Mouse (Mus musculus) layer of hippocampus, adult 11-12 months (tissue): Measurements from ENCODE around the gene Tmem135.
"Not testable (repeated sequence)": the region's sequence is repeated elsewhere in the genome, so short reads cannot be mapped to it uniquely, and the experiment has no call there.

ENCODE experiments used
- DNase-seq: peaks from one replicate; pipeline ENCODE4 v3.0.0; 2022; ENCODE audit warnings: low spot score

The Tmem135 gene

DNA sequence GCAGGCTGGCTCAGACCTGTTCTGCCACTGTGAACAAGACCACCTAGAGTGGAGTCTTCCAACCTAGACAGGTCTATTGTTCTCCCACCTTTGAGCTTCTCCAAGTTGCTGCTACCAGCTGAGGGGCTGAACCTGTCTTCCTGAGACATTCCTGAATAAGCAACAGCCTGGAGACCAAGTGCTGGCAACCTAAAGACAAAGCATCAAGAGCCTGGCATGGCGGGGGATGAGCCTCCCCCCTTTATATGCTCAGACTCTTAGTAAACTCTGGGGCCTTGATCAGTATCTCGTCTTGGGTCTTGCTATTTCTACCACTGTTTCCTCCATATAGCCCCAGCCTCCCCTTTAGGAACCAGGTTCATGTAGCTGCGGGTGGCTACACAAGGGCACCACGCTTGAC lies 81.3 kb downstream of the Tmem135 start:
- not testable (repeated sequence) for DNase-seq

DNA sequence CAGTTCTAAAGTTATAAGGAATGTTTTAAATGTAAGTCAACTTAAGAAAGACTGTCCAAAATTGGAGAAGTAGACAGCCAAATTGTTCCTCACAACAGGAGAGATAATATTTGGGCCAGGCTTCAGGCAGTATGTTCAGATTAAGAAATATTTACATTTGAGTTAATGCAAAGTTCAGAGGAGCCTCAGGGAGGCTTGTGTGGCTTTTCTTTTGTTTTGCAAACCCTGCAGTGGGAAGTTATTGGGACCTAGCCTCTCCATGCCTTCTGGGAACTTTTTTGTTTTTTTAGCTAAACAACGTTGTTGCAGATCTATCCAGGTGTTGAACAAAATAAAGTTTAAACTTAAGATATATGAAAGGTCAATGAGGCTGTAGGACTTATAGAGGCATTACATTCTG lies 84.7 kb downstream of the Tmem135 start:
- DNase-seq, result no peak

DNA sequence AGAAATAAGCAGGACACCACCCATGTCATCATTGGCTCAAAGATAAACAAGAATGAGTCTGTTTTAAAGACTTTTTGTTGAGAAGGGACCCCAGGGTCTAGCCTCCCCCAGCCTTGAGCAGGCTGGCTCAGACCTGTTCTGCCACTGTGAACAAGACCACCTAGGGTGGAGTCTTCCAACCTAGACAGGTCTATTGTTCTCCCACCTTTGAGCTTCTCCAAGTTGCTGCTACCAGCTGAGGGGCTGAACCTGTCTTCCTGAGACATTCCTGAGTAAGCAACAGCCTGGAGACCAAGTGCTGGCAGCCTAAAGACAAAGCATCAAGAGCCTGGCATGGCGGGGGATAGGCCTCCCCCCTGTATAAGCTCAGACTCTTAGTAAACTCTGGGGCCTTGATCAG lies 86.9 kb downstream of the Tmem135 start:
- not testable (repeated sequence) for DNase-seq

DNA sequence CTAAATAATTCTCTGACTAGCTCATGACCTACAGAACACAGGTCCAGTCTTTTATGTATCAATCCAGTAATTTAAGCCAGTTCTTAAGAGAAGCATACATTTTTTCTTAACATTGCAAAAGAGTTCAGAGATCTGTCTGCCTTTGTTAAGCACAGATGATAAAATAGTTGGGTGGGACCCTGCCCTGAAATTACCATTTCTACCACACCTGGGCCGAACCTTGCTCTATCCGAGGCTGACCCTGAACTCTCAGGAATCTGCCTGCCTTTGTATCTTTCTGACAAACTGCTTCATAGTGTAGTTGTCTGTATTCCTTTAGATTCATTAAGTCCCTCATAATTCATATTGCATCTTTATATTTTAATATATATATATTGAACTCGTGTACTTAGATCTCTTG lies 87.9 kb downstream of the Tmem135 start:
- no peak for DNase-seq

DNA sequence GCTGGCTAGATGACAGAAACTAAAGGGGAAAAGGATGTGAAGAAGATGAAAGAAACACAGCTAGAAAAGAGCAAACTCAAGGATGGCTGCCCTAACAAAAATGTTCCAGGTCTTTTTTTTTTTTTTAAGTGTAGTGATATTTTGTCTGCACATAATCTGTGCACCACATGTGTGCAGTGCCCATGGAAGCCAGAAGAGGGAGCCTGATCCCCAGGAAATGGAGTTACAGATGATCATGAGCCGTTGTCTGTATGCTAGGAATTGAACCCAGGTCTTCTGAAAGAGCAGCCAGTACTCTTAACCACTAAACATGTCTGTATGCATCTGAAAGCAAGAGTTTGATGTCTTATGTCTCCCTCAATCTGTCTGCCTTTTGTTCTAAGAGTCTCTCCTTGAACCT lies 92.5 kb downstream of the Tmem135 start:
- DNase-seq, result no peak

DNA sequence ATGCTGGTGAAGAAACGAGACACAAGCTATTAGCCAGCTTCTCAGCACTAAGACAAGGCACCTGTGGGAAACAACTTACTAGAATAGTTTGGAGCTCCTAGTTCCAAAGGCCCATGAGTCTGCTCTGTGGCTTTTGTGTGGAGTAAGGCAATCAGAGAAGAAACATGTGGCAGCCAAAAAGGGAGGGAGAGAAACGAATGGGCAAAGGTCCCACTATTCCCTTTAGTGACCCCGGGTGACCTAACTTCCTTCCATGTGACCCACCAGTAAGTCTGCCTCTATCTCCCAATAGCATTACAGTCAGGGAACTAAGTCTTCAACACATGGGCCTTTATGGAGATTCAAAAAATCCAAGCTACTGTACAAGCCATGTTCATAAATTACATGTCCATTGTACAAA lies 95.1 kb downstream of the Tmem135 start:
- DNase-seq, result no peak

DNA sequence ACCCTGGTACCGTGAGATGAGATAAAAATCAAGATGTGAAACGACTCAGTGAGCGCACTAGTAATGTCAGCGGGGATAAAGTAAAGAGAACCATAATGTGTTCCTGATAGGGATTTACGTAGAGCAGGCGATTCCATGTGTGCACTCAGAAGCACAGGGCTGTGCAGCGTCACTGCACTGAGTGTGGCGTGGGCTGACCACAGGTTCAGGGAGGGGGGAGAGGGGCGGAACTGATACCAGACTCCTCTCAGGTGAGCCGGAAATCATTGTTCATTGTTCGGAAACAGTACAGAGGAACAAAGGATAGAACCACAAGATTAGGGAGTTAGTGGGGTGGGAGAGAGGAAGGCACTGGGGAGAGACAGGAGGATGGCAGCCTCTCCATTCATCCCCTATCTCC lies 95.8 kb downstream of the Tmem135 start:
- no peak for DNase-seq

DNA sequence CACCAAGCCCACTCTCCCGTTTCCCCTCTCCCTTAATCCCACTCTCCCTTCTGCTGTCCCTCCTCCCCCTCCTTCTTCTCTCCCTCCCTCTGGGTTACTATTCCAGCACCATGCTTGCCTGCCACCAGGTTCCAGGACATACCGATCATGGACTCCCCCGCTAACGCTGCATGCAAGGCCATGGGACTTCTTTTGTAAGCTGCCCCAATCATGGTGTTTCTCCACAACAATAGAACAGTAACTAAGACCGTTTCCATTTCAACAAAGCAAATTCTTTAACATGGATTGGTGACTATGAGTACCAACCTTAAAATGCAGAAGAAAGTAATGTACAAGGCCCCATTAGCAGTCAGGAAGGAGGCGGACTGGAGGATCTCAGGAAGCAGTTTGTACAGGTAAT lies 97.2 kb downstream of the Tmem135 start:
- DNase-seq, result no peak

DNA sequence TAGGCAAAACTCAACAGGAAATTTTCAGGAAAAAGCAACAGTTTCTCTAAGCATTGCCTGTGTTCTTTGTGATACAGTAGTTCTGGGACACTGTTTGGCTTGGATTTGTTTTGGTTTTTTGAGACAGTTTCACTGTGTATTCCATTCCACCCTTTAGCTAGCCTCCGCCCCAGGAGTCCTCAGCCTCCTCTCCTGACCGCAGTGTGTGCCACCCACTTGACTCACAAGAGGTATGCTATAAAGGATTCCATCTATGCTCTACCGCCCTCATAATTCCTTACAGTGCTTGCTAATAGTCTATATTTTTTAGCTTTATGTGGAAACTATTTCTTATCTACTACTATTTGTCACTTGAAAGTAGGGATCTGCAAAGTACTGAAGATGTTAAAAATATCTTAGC lies 99.1 kb downstream of the Tmem135 start:
- DNase-seq, result no peak

DNA sequence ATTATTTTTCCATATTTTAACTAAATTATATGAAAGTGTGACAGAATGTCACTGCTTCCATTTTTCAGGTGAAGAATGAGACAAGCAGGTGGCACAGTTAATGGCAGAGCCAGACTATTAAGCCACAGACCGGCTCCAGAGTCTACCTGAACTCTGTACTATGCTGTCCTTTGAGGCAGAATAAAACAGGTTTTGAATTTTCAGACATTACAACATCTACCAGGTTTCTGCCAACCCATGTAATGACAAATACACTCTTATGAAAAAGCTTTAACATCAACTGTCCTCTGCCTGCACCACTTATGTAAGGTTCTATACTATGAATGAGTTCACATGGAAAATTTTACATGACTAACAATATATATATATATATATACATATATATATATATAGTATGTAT lies 100.3 kb downstream of the Tmem135 start:
- DNase-seq, result no peak

DNA sequence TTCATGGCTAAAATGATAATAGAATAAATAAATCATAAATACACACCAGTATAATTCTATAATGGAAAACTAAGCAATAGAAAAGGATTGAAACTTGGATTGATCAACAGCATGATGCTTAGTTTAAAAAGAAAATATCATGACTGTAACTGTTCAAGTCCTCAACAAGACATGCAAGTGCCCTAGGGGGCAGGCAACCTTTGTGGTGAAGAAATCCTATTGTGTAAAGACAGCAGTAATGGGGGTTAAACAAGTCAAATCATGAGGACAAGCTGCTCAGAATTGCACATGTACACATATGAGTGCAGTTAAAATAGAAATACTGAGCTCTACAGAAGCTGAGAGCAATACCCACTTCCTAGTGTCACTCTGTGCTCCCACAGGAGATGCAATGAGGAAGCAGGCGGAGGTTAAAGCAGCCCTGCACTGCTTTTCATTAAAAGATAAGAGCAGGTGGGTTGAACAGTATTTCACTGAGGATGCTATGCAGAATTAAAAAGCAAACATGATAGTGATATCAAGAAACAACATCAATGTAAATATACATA lies 105.0 kb downstream of the Tmem135 start:
- no peak for DNase-seq

DNA sequence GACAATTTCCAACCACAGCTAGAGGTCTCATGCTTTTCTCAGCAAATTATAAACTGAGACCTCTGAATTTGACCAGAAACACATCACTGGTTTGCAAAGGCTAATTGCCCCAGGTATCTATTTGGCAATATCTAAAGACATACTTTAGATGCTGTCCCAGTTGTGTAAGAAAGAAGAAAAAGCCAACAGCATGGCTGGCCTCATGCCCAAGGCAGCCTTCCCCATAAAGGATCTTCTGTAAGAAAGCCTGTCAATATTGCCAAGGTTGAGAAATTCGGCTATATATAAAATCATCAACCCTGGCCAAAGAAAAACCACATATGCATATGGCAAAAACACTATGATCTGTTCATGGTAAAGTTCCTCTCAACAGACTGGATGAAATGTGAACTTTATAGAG lies 107.1 kb downstream of the Tmem135 start:
- no peak for DNase-seq

DNA sequence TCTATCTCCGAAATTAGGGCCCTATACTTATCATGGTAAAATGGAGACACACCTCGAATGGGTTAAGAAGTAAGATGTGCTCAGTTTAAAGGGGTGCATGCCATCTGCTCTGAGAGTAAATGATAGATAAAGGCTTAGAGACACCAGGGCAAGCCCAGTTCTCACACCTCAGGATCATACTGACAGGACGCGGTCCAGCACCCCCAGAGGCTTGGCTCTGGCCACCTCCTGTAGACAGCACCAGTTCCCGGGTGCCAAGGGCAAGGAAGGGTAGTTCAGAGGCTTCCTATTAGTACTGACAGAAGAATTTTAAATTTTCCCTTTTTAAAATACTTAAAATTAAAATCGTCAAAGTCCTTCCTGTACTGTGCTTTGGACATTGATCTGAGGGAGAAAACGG lies 121.4 kb downstream of the Tmem135 start:
- no peak for DNase-seq

DNA sequence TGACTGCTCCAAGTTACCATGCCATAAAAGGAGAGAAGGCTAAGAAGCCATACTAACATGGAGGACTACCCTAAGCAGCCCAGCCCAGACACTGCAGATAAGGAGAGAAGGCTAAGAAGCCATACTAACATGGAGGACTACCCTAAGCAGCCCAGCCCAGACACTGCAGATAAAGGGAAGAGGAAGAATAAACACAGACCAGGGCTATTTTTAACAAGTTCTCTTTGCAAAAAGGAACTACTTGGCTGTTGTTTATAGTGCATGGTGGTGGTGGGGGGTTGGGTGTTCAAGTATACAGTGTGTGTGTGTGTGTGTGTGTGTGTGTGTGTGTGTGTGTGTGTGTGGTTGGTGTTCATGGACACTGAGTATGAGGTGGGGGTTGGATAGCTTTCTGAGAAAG lies 133.6 kb downstream of the Tmem135 start:
- DNase-seq, result not testable (repeated sequence)

DNA sequence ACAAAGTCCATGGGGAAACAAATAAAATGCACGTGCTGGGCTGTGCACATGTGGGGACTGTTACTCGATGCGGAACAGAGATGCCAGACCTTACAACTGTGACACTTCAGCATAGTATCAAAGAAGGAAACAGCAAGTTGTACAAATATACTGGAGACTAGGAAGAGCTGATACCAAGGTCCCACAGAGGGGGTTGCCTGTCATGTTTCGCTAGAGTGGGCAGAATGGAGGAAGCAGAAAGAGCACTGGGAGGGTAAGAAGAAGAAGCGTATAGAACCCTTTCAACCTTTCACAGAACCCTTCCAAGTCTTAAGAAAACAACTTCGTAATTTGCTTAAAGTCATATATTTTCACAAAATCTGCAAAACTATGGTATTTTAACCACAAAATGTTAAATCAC lies 134.2 kb downstream of the Tmem135 start:
- DNase-seq, result no peak

DNA sequence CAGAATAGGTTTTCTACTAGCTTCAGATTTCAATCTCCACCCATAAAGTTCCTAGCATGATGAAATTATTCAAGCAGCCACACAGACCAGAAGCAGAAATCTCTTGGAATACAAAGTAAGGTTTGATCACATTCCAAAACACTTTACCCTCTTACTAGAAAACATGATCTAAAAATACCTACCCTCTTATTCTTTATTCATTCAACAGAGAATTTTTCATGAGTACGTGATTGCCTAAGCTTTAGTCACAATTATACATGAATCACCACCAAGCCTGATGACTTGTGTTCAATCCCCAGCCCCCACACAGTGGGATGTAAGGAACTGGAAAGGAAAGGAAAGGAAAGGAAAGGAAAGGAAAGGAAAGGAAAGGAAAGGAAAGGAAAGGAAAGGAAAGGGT lies 136.5 kb downstream of the Tmem135 start:
- no peak for DNase-seq

DNA sequence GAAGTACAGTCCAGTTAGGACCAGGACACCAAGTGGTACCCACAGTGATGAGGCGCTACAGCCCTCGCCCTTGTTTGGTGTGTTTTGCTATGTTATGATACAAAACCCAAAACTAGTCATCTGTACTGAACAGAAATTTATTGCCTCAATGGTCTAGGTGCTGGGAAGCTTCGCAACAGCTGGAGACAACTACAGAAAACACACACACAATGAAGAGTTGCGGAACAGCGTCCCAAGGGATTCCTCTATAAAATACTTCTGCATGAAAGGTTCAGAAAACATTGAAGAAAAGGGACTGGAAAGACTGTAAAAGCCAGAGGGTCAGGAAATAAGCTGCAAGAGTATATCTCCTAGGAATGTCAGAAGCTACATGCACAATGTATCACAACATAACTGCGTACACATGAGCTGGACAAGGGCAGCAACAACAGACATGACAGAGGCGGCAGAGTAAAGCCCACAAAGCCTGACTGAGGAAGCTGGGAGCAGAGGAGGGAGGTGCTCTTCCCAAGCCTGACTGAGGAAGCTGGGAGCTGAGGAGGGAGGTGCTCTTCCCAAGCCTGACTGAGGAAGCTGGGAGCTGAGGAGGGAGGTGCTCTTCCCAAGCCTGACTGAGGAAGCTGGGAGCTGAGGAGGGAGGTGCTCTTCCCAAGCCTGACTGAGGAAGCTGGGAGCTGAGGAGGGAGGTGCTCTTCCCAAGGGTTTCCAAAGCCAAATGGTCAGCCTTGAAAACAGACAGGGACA lies 137.8 kb downstream of the Tmem135 start:
- no peak for DNase-seq

DNA sequence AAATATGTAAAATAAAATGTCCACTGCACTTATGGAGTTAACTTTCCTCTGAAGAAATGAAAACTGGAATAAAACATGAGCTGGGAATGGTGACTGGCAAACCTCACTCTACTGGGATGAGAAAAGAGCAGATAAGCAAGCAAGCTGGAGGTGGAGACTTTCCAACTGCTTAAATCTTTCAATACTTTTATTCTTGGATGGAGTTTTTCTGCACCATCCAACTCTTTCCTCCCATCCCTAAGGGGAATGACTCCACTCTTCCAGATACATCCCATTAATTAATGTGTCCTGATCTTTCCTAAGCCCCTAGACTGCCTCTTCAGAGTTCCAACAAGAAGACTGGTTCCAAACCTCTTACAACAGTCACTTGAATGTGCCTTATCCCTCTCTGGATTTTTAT lies 143.1 kb downstream of the Tmem135 start:
- no peak for DNase-seq

DNA sequence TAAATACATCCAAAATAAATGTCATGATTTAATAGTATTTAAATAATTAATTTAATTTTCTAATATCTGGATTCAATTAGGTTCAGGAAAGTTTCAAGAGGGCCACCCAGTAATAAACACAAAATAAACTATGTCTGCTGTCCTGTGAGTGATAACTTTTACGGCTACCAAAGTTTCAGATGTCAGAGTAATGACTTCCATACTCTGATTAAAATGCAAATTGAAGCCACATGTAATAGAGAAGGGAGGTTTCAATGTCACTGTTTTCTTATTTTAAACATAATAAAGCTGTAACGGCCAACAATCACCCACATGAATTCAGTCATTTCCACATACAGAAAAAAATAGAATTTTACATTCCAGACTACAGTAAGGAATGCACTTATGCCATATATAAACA lies 145.2 kb downstream of the Tmem135 start:
- DNase-seq, result no peak

DNA sequence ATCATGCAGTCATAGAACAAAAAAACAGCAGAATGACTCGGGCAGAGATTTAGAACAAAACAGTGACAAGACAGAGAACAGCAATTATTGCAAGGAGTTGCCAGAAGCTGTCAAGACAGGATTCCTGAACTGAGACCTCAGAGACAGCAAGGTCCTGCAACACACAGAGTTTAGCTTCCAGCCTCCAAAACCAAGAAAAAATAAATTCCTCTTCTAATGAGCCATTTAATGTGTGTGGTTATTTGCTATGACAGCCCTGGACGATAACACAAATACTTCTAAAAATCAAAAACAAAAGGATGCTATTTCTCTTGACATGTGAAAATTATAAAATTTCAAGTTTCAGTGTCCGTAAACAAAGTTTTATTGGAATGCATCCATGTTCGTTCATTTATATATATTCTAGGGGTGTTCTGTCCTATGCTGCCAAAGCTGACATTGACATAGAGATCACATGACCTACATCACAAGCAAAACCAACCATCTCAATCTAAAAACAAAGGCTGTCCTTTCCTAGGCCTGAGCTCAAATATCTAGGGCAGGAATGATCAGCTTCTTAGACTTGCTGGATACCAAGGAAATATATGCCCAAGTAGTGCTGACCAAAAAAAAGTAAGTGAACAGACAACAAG lies 146.0 kb downstream of the Tmem135 start:
- DNase-seq, result no peak

DNA sequence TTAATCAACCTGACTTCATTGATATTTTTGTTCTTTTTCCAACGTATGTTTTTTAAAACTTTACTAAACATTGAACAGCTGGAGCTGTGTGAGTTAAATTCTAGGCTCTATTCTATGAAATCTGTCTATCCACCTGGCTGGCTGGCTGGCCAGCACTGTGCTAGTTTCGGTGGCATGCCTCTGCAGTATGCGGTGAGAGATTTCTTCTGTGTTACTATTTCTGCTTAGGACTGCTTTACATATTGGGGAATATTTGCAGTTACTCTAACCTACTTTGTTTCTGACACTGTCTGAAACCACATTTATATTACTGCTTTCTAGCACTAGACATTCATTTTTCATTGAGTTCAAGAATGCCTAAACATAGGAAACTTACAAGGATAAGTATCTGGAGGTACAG lies 150.2 kb downstream of the Tmem135 start:
- no peak for DNase-seq

DNA sequence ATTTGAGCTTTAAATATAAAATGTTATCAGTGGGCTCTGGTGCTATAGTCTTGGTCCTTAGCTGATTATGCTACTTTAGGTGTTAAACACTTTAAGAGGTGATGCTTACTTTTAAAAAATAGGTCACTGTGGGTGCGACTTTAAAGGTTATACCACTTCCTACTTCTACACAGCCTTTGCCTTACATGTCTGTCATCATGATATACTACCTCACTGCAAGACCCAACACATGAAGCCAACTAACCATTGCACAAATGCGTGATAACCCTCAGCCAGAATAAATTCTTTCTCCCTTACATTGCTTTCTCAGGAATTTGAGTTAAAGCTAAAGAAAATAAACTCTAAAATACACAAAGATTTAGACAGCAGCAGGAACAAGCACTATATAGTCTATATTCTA lies 150.7 kb downstream of the Tmem135 start:
- no peak for DNase-seq

DNA sequence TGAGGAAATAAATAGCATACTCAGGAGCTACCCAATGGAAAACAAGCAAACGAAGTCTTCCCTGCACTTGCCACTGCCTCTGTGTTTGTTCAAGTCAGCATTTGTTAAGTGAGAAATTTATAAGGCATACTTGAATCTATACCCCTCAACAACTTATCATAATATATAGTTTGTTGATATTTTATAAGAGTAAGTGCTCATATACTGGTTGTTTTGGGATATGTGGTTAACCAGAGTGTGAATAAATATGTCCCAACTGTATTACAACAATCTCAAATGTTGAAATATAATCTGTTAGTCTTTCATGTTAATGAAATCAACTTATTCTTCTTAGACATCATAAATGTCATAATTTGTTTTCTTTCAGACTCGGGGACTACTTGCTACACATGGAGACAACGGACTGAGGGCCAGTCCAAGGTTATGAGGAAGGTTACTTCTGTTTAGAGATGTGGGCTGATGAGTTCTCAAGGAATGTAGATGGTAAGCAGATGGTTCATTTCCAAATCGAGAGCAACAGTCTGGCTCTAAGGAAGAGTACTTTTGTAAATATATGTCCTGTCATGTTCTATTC lies 152.1 kb downstream of the Tmem135 start:
- DNase-seq, result no peak
